Mouse (Mus musculus): ENCODE measurements around the gene Ccdc114.
"Not testable (repeated sequence)": the region's sequence is repeated elsewhere in the genome, so short reads cannot be mapped to it uniquely, and the experiment has no call there.

The Ccdc114 gene

DNA sequence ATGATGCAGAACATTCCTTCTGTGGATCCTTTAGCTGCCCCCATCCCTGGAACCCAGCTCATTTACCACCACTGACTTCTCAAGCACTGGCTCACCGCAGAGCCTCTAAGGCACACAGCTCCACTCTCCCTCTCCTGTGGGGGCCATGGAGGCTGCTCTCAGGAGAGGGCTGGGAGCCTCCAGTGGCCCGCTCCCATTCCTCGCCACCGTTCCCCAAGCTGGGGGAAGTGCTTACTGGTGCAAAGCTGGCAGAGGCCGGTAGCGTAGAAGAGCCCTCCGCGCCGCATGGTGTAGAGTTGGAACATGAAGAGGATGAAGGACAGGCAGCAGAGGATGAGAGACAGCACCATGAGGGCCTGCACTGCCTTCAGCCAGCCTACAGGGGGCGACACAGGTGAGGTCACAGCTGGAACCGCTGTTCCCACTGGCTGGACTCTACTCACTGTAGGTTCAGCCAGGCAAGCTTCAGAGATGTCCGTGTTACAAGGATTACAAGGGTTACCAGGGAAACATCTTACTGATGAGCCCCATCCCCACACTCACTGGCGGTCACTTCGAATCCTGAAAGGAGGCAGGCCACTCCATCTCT lies 4.7 kb upstream of the Ccdc114 start:
- no peak for DNase-seq (ENCODE audit: low spot score in 2 of 2)

DNA sequence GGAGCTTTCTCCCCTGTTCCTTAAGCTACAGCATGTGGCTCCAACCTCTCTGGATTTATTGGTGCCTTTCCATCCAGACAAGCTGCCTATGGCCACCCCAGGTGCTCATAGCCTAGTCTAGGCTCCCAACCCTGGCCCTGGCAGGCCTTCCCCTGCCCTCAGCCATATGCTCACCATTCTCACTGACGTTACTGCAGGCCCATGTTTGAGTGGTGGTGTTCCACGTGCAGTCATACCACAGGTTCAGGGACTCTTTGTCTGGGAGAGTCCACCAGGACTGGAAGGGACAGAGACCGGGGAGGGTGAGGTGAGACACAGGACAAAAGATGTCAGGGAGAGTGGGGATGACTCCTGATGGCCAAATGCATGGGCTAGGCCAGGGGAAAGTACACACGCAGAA lies 4.1 kb upstream of the Ccdc114 start:
- no peak for DNase-seq (ENCODE audit: low spot score in 2 of 2)

DNA sequence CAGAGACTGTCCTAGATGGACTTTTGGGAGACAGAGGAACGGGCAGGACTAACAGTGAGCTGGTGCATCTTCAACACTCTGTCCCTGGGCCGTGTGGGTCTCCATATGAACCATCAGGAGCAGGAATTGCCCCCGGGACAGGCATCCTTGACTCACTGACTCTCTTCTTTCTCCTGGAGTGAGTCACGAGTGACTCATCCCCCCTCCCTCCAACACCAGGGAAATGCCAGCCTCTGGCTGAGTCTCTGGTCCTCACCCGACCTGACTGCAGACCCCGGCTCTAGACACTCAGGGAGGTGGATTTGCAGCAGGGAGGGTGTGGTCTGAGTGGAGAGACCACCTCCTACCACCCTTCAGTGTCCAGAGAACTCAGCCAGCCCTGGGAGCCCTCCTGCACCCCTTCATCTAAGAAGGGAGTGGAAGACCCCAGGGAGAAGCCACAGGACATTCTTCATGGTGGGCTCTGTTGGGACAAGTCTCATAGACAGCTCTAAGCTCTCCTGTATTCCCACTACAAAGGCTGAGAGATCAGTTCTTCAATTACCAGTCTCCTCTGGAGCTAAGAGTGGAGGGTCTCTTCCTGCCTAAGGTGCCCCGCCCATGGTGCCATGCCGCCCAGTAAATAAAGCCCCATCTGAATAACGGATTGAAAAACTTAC lies 3.2 kb upstream of the Ccdc114 start:
- DNase-seq (ENCODE audit: low spot score in 2 of 2): peak in 1 of 2 experiments; percentile 30

DNA sequence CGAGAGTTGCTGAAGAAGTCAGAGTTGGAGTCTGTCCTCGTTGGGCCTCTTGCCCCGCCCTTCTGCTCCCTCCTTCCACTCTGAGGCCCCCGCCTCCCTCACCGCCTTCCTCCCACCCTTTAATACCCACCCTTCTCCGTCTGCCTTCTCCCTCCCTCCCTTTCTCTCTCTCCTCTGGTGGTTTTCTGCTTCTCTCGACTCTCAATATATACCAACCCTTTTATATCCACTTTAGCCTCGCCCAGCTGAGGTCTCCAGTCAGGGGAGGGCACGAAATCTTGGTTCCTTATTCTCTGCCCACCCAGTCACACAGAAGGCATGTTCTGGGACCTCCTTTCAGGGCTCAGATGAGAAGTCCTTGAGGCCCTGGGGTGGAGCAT lies 2.6 kb upstream of the Ccdc114 start, which contains the start of gene Emp3:
Gene Emp3 (minus strand): TSS at position 163 of the 380 bp plus-strand sequence.
- no peak for DNase-seq (ENCODE audit: low spot score in 2 of 2)

DNA sequence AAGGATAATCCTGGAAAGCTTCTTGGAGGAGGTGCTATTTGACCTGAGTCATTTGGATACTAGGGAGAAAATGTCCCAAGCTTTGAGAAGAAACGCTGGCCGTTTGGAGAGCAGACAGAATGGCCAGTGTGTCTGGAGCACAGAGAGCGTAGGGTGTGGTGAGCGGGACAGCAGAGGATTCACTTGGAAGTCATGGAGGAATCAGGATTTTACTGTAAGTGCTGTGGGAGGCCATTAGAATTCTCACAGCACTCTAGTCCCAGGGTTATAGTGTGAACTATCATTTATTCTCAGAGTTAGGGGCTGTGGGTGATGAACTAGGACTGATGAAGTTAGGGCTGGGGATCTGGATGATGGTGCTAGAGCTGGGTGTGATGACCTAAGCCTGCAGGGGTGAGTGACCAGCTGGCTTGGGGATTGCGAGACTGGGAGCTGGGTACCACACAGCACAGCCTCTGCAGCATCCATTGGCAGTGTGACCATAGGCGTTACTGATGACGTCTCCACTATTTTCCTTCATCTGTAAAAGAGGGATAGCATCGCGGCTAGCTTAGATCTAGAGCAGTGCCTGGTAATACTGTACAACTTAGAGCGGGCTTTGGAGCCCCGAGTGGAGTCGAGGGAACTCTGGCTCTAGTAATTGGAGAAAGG lies 1.8 kb upstream of the Ccdc114 start:
- no peak for DNase-seq (ENCODE audit: low spot score in 2 of 2)

DNA sequence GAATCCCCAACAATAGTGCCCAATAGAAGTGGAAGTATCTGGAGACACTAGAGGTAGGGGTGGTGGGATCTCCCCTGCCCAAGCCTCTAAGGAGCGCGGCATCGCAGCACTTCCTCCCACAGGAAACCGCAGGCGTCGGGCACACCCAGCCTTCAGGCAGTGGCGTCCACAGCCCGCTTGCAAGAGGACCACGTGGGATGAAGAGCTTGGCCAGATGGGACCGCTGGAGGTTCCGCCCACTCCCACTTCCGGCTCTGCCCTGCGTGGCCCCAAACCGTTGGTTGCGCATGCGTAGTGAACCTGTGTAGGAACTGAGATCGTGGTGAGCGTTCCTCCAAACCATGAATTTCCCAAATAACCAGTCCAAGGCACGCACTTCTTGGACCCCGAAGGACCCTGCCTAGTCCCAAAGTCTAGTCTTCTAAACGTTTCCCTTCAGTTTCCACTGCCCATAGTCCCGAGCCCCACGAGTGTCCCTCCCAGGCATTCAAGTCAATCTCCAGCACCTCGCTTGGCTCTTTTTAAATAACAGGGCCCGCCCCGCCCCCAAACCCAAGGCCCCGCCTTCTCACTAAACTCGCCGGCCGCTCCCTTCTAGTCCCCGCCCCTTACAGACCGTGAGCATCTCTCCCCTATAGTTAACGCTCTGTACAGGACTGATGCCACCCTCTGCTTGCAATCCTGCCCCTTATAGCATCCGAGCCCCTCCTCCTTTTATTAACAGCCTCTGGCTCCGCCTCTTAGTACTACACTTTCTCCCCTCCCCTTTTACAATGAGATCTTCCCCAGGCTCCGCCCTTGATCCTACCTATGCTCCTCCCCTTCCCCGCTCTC lies 727 bp upstream of the Ccdc114 start:
- peak; percentile 91 to 94 for DNase-seq (ENCODE audit: low spot score in 2 of 2)

DNA sequence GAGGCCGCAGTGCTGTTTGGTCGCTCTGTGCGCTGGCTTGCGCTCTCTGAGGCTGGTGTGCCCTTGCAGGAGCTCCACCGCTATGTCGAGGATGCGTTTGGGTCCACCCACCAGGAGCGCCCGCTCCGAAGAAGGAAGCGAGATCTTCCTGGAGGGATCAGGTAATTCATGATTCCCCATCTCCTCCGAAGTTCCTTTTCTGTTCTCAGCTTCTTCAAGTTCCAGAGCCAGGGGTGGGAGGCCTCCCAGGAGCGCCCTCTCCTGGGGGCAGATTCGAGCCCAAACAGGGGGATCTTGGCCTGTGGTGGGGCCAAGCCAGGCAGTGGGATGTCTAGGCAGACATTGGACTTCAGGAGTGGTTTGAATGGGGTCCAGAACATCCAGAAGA lies 551 bp downstream of the Ccdc114 start:
- DNase-seq (ENCODE audit: low spot score in 2 of 2): no peak

DNA sequence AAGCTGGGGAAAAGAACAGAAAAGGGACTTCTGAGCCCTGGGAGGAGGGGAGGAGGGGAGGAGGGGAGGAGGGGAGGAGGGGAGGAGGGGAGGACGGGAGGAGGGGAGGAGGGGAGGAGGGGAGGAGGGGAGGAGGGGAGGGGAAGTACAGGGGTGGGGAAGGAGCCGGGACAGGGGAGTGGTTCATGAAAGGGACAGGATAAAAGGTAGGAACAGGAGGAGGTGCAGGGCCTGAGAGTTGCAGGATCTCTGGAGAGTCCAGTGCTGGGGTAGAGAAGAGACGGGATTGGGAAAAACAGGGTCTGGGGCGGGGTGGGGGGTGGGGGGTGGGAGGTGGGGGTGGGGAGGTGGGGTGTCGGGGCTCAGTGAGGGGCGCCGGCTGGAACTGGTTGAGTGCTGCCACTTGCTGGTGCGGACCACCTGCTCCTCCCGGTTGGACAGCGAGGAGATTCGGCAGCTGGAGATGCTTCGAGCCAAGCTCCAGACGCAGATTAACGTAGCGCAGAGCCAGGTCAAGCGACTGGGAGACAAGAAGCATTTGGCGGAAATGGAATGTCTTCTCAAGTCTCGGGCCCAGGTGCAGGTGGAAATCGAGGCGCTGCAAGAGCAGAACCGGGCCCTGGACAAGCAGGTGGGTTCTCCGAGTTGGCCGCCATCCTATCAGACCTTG lies 4.9 kb downstream of the Ccdc114 start:
- no peak for DNase-seq (ENCODE audit: low spot score in 2 of 2)

DNA sequence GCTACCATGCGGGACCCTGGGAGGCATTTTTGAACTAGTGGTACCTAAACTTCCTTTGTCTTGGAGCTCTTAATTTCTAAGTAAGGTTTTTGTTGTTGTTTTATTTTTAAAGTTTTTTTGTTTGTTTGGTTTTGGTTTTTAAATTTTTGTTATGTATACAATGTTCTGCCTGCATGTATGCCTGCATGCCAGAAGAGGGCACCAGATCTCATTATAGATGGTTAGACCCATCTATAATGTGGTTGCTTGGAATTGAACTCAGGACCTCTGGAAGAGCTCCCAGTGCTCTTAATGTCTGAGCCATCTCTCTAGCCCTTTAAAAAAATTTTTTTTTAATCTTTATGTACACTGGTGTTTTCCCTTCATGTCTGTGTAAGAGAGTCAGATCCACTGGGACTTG lies 5.8 kb downstream of the Ccdc114 start:
- no peak for DNase-seq (ENCODE audit: low spot score in 2 of 2)

DNA sequence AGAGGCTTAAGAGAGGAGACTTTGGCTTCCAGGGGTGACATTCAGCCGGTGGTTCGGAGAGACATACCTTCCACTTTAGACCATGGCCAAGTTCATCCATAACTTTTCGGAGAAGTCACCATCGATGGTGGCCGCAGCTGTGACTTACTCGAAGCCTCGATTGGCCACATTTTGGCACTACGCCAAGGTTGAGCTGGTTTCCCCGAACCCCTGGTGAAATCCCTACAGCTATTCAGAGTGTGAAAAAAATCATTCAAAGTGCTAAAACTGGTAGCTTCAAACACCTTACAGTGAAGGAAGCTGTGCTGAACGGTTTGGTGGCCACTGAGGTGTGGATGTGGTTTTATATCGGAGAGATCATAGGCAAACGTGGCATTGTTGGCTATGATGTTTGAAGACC lies 9.9 kb downstream of the Ccdc114 start:
- not testable (repeated sequence) for DNase-seq (ENCODE audit: low spot score in 2 of 2)

DNA sequence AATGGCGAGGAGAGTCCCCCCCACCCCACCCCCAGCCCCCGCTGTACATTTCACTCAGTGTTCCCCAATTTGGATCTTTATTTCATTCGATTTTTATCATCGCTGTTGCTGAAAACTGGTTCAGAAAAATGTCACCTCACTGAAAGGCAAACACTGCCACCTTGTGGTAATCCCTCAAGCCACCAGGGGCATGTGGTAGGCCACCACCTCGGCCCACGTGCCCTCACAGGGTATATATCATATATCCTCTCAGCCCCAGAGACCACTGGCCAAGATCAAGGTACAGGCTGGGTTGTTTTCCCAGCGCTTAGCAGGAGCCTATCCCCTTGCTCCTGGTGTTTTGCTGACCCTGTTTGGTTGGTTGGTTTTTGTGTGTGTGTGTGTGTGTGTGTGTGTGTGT lies 11.2 kb downstream of the Ccdc114 start:
- DNase-seq (ENCODE audit: low spot score in 2 of 2): peak; percentile 58 to 67

DNA sequence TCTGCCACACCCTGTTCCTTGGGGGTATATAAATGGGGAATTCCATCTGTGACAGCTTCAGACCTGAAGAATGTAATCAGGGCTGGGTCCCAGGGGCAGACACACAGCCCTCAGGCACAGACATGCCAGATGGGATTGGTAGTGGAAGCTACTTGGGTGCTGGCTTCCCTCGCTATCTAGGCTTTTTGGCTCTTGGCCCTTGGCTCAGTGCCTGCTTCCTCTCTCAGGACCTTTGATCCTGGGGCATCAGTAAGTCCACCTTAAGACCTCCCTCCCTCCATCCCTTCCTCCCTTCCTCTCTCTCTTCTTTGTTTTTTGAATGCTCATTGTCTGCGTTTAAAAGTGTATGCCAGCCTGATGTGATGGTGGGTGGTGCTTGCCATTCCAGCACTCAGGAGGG lies 16.0 kb downstream of the Ccdc114 start:
- no peak for DNase-seq (ENCODE audit: low spot score in 2 of 2)

DNA sequence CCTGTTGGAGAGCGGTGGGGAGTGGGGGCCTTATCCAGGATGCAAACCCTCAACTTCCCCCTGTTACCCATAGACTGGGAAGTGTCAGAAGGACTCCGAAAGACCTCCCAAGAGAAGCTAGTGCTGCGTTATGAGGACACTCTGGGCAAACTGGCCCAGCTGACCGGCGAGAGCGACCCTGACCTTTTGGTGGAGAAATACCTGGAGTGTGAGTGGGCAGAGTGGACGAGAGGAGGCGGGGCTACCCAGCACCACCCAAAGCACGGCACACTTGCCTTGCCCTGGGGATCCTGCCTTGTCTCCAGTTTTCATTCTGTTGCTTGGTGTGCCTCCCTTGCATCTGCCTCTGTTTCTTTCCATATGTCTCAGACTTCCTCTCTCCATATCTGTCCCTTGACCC lies 18.1 kb downstream of the Ccdc114 start:
- no peak for DNase-seq (ENCODE audit: low spot score in 2 of 2)

DNA sequence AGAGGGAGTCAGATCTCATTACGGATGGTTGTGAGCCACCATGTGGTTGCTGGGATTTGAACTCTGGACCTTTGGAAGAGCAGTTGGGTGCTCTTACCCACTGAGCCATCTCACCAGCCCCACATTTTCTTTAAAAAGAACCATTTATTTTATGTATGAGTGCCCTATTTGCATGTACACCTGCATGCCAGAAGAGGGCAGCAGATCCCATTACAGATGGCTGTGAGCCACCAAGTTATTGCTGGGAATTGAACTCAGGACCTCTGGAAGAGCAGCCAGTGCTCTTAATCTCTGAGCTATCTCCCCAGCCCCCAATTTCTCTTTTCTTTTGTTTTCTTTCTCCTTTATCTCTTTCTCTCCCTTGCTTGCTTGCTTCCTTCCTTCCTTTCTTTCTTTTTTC lies 19.4 kb downstream of the Ccdc114 start:
- DNase-seq (ENCODE audit: low spot score in 2 of 2): not testable (repeated sequence)

DNA sequence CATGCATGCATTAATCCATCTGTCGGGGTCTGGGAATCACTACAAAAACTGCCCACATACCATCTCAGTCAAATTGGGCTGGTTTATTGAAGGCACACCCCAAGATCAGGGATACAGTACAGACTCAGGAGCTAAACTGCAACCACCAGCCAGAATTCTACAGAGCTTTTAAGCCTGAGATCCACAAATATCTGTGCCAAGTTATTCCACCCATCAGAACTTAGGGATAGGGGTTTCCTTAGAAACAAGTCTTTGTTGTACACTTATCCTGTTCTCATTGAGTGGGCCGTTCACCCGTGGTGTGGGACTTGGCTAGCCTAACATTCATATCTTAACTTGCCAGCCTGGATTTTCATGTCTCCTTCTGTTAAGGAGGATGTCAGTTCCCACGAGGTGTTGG lies 25.2 kb downstream of the Ccdc114 start:
- DNase-seq (ENCODE audit: low spot score in 2 of 2): peak; percentile 26 to 28

DNA sequence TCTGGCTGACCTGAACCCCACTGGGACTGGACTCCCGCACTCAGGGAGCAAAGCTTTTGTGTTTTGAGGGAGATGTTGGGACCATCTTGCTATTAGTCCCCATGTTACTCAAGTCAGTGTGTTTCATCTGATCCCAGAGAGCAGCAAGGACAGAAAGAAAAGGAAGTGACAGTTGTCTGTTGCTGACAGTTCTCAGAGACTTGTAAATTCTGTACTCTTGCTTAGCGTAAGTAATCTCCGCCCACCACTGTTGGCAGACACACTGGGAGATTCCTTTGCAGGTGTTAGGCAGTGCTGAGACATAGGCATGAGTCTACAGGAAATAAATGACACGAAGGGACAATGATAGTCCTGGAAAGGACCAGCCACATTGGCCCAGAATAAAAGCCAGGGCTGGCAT lies 32.7 kb downstream of the Ccdc114 start:
- DNase-seq (ENCODE audit: low spot score in 2 of 2): peak in 1 of 2 experiments; percentile 20

DNA sequence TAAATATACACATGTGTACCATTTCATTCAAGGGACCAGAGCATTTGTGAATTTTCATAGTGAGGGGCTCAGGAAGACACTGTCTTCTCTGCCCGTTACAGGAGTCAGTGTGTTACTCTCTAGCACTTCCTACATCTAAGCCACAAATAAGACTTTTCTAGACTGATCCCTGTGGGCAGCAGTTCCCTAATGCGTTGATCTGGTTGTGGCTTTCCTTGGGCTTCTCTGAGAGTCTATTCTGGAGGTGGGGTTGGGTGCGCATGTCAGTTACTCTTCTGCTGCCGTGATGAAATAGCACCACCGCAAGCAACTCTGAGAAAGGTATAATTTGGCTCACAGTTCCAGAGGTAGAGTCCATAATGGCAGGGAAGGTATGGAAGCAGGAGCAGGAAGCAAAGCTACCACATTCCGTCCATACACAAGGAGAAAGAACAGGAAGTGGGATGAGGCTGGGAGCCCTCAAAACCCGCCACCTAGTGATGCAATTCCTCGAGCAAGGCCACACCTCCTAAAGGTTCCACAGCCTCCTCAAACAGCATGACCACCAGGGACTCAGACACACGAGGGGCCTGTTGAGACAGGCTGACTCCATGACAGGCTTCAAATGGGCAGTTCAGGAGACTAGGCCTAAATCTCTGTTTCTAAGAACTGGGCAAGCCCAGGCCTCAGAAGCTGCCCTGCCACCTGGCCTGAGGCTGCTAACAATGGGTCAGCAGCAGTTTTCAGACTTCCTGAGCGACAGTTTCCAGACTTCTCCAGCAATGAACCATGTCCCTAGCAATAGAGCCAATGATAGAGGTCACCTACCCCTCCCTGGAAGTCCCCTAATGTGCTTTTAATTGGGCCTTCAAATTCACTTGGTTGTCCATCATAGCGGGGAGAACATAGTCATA lies 48.2 kb downstream of the Ccdc114 start:
- DNase-seq (ENCODE audit: low spot score in 2 of 2): no peak

DNA sequence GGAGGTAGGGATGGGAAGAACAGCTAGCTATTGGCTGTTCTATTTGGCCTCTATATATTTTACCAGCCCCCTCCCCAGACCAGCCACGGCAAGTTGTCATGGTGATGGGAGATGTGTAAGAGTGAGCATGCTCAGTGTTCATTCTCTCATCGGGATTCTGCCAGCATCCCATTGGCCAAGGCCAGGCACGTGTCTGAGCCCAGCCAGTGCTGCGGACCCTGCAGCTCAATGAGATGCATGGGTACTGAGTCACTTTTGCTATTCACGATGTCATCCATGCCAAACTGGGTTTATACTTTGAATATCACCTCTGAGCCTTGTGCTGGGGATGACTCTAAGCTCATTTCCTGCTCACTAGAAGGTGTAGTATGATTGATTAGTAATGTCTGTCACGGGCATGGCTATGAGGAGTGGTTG lies 49.4 kb downstream of the Ccdc114 start:
- no peak for DNase-seq (ENCODE audit: low spot score in 2 of 2)

DNA sequence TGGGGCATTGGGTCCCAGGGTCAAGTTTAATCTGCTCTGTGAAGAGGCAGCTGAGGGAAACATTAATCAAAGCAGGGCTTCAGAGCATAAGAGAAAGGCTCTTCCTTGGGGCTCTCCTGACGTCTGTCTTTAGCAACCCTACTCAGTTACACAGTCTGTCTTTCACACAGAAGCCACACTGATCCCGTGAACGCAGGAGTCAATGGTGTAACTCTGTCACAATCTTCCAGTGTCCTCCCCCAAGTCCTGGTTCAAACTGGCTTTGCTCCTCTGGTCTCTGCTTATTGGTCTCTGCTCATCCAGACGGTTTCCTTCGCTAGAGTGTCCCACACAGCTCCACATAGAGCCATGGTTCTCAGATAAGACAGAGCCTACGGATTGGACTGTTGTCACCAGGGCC lies 50.2 kb downstream of the Ccdc114 start:
- DNase-seq (ENCODE audit: low spot score in 2 of 2): no peak

DNA sequence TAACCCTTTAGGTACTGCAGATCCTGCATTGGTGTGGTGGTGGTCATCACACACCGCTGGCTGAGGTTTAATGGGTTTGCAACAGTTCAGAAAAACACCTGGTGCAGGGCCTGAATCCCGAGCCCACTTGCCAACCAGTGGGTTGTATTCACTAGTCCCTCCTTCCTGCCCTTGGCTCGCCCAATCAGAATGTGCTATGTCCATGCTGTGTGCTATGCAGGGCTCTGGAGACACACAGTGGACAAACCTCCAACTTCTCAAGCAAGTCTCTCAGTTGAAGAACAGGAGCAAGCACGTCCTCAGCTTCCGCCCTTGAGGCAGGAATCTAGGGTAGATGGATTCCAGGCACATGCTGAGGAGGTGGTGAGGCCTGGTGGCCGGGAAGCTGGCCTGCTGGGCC lies 50.6 kb downstream of the Ccdc114 start:
- DNase-seq (ENCODE audit: low spot score in 2 of 2): no peak

DNA sequence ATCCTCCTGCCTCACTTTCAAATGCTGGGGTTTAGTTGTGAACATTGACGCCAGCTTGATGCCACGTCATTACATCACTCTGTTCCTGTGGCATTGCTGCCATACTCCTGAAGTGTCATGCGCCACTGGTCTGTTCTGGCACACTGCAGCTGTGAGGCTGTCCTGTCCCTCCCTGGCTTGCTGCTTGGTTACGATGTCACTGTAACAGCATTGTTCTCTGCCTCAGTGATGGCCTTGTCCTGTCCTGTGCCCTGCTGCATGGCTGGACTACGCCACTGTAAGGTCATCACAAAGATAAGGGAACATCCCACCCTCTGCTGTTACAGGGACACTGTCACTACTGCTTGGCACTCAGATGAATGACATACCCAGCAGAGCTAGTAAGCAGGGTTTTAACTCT lies 57.7 kb downstream of the Ccdc114 start:
- DNase-seq (ENCODE audit: low spot score in 2 of 2): no peak
